14 mouse cellular contexts compared by ENCODE assay signal in genomic region chr12:60820979-60821378, GRCm38 (mm10).
A peak's percentile ranks its signal among the peaks of the same experiment; 100 is the strongest.
DNase-seq lines count a peak whose midpoint lies in the region; ATAC-seq and TF ChIP-seq lines count a peak whose summit lies in the region.
"Had no signal": no experiment of that assay in that cellular context is flagged by ENCODE, and none has a peak within 500 bp of the region (broad histone marks: within the 10 kb centered on the region; RNA-seq: fewer than 3 reads in every experiment).

No protein-coding gene starts in this region.

- DNase-seq in forebrain, embryonic 10.5 days (ENCODE audit: extremely low spot score, low spot score), result no peak
- DNase-seq in cerebellum, postnatal 25 days, result peak; percentile 34 to 62
- DNase-seq in layer of hippocampus, adult 2 months (ENCODE audit: low spot score in 2 of 2), result peak; percentile 68 to 71
- peak; percentile 57 to 78 for DNase-seq in left cerebral cortex, postnatal 25 days (ENCODE audit: low spot score in 2 of 2)
- no peak for DNase-seq in embryo, embryonic 10.5 days (ENCODE audit: low spot score)
- DNase-seq in gastrocnemius, adult 18-20 months (ENCODE audit: low spot score), result no peak
- no peak for DNase-seq in spleen, postnatal 36 days (ENCODE audit: low spot score in 2 of 2)
- DNase-seq: adrenal gland, adult 2 months; kidney, postnatal 14 days; liver; lung, postnatal 10 days; thymus, postnatal 36 days had no signal

- H3K9ac ChIP-seq in forebrain, embryonic 15.5 days (replicated peaks), result no peak overlapping the region
- H3K9ac ChIP-seq: midbrain, embryonic 15.5 days had no signal

- no peak overlapping the region for H3K27ac ChIP-seq in forebrain, embryonic 15.5 days (replicated peaks)
- H3K27ac ChIP-seq in forebrain, embryonic 10.5 days, result no peak overlapping the region
- no peak overlapping the region for H3K27ac ChIP-seq in layer of hippocampus, adult 2 months
- H3K27ac ChIP-seq: midbrain, embryonic 15.5 days had no signal

- H3K4me2 ChIP-seq in forebrain, embryonic 15.5 days (replicated peaks), result no peak overlapping the region
- H3K4me2 ChIP-seq: midbrain, embryonic 15.5 days had no signal

- no peak overlapping the region for H3K4me3 ChIP-seq in forebrain, embryonic 15.5 days
- no peak overlapping the region for H3K4me3 ChIP-seq in forebrain, embryonic 10.5 days
- H3K4me3 ChIP-seq in layer of hippocampus, adult 2 months, result no peak overlapping the region
- H3K4me3 ChIP-seq: midbrain, embryonic 15.5 days had no signal

- ATAC-seq in forebrain, embryonic 15.5 days (replicated peaks), result peak; percentile 97
- ATAC-seq: midbrain, embryonic 15.5 days had no signal

- H3K27me3 ChIP-seq in forebrain, embryonic 15.5 days, result no peaks in the 10 kb centered on the region
- no peaks in the 10 kb centered on the region for H3K27me3 ChIP-seq in forebrain, embryonic 10.5 days (ENCODE audit: poor library complexity, severe bottlenecking)
- H3K27me3 ChIP-seq: midbrain, embryonic 15.5 days had no signal

- no peaks in the 10 kb centered on the region for H3K36me3 ChIP-seq in forebrain, embryonic 15.5 days
- no peaks in the 10 kb centered on the region for H3K36me3 ChIP-seq in forebrain, embryonic 10.5 days (replicated peaks)
- H3K36me3 ChIP-seq: midbrain, embryonic 15.5 days had no signal

- 42% methylated on average over 7 of the region's 7 CpGs for WGBS in forebrain, embryonic 15.5 days
- 92% methylated on average over 7 of the region's 7 CpGs for whole genome bisulfite sequencing in forebrain, embryonic 10.5 days

- H3K9me3 ChIP-seq in forebrain, embryonic 15.5 days, result no peaks in the 10 kb centered on the region
- no peaks in the 10 kb centered on the region for H3K9me3 ChIP-seq in forebrain, embryonic 10.5 days
- H3K9me3 ChIP-seq: midbrain, embryonic 15.5 days had no signal

- H3K4me1 ChIP-seq in forebrain, embryonic 15.5 days, result no peaks in the 10 kb centered on the region
- no peaks in the 10 kb centered on the region for H3K4me1 ChIP-seq in forebrain, embryonic 10.5 days
- H3K4me1 ChIP-seq: midbrain, embryonic 15.5 days had no signal

- intact Hi-C loops in left cerebral cortex, postnatal 25 days (cut with DNase I), result no loop called here

- TF ChIP-seq CTCF in layer of hippocampus, adult 2 months (conservative IDR thresholded peaks at IDR 0.05), result no peak

Comparison
In these comparisons a context has a peak if more than half of its experiments do, and no peak if none do; other contexts are left out.
1. DNase-seq: peak in cerebellum, postnatal 25 days (2 of 2), layer of hippocampus, adult 2 months (2 of 2) and left cerebral cortex, postnatal 25 days (2 of 2); none in forebrain, embryonic 10.5 days (single experiment), embryo, embryonic 10.5 days (single experiment), gastrocnemius, adult 18-20 months (single experiment) and spleen, postnatal 36 days (0 of 2).